Mouse (Mus musculus) CH12.LX (cell line): Measurements from ENCODE around the gene Creb5.

Source experiments
- CTCF ChIP-seq, 2 experiments: IDR thresholded peaks in 1 of 2; conservative IDR thresholded peaks in 1 of 2; 2 replicates each; pipeline ENCODE4 v1.5.1; 2011 to 2012; ENCODE audit warnings: low read depth in 2 of 2, low read length in 2 of 2, improper control_type of control experiment in 1 of 2, inconsistent platforms in 1 of 2, mild to moderate bottlenecking in 1 of 2, moderate library complexity in 1 of 2
- E2F4 ChIP-seq: IDR thresholded peaks from 2 replicates; pipeline ENCODE4 v1.6.1; 2011; ENCODE audit warnings: low read depth, low read length, improper control_type of control experiment; ENCODE audit not compliant: insufficient replicate concordance
- EP300 ChIP-seq: IDR thresholded peaks from 2 replicates; pipeline ENCODE4 v1.6.1; 2011; ENCODE audit warnings: low read length, improper control_type of control experiment
- IRF4 ChIP-seq: IDR thresholded peaks from 2 replicates; pipeline ENCODE4 v1.6.1; 2014; ENCODE audit warnings: low read depth, mild to moderate bottlenecking, inconsistent platforms, low read length, improper control_type of control experiment
- JUND ChIP-seq: conservative IDR thresholded peaks from 2 replicates; pipeline ENCODE4 v1.6.1; 2011; ENCODE audit warnings: low read depth, low read length, improper control_type of control experiment
- MXI1 ChIP-seq: IDR thresholded peaks from 2 replicates; pipeline ENCODE4 v1.6.1; 2011; ENCODE audit warnings: mild to moderate bottlenecking, low read depth, low read length, improper control_type of control experiment
- MYC ChIP-seq: IDR thresholded peaks from 2 replicates; pipeline ENCODE4 v1.6.1; 2011; ENCODE audit warnings: low read depth, mild to moderate bottlenecking, improper control_type of control experiment, low read length
- POLR2A ChIP-seq: IDR thresholded peaks from 2 replicates; pipeline ENCODE4 v1.6.1; 2011; ENCODE audit warnings: low read depth, mild to moderate bottlenecking, improper control_type of control experiment, low read length
- RCOR1 ChIP-seq: conservative IDR thresholded peaks from 2 replicates; pipeline ENCODE4 v1.6.1; 2012; ENCODE audit warnings: low read depth, mild to moderate bottlenecking, inconsistent platforms, low read length, improper control_type of control experiment
- TCF12 ChIP-seq: IDR thresholded peaks from 2 replicates; pipeline ENCODE4 v1.6.1; 2014; ENCODE audit warnings: low read depth, mild to moderate bottlenecking, inconsistent platforms, low read length, improper control_type of control experiment
- ZC3H11A ChIP-seq: IDR thresholded peaks from 2 replicates; pipeline ENCODE4 v1.6.1; 2012; ENCODE audit warnings: low read depth, mild to moderate bottlenecking, inconsistent platforms, low read length, improper control_type of control experiment

- TF ChIP-seq POLR2A: no peak
- no peak for TF ChIP-seq EP300
- TF ChIP-seq IRF4: no peak
- no peak for TF ChIP-seq CTCF (conservative IDR thresholded peaks at IDR 0.05 in 1 of 2, IDR thresholded peaks at IDR 0.05 in 1 of 2; ENCODE audit: low read depth in 2 of 2, low read length in 2 of 2)
- no peak for TF ChIP-seq ZC3H11A
- TF ChIP-seq TCF12: no peak
- no peak for TF ChIP-seq RCOR1
- no peak for TF ChIP-seq JUND
- TF ChIP-seq E2F4: no peak
- TF ChIP-seq MYC: no peak
- TF ChIP-seq MXI1: no peak
Measured at GRCm38 (mm10) chr6:53469703-53470102, 182.6 kb downstream of the Creb5 start.
